Mouse (Mus musculus): ENCODE measurements at regions not wholly inside any gene's neighbourhood (a gene's known extent, or its start where the extent isn't known, plus 50 kb on each side); places are given as distances from the start of the nearest gene placed in this dataset.

DNA sequence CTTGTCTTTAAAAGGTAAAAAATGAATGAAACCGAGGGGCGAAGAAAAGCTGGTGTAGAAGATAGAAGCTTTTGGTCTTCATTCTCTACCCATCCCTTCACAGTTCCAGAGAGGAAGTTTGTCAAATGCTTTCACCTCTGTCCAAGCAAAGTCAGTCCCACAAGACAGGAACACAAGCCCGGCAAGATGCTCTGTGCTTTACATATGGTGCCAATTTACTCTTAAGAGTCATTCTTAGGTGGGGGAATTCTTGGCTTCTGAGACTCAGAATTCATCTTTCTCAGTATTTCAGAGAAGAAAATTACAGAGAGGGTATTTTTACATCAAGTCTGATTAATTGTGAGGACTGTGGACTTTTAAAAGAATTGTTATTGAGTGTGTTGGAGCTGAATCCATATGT lies 511.4 kb downstream of the Adra2a start:
- Histone ChIP-seq H3K36me3 (no peaks in the 10 kb centered on the region), H3K27me3 (replicated peaks) (no peaks in the 10 kb centered on the region), H3K4me2 (no peak overlapping the region), H3K4me3 (replicated peaks) (no peak overlapping the region), H3K9ac (replicated peaks) (no peak overlapping the region), H3K9me3 (replicated peaks) (no peaks in the 10 kb centered on the region), H3K27ac (replicated peaks) (no peak overlapping the region), H3K4me1 (no peaks in the 10 kb centered on the region)
- ATAC-seq (ENCODE audit: low FRiP score) = no peak
- WGBS = 93% methylated on average over 3 of the region's 3 CpGs

DNA sequence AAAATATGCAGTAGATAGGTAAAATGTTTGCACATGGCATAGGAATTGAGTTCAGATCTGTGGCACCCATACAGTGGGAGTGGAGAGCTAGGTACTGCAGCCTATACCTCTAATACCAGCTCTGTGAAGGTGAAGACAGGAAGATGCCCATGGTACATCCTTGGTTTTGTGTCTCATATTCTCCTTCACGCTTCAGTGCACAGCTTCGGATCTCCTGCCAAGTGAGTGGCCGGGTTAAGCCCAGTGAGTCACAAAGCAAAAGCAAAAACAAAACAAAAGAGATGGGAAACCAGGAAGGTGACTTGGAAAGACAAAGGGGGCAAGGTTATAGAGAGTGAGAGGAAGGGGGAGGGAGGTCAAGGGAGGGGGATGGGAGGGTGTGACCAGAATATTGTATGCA lies 514.0 kb downstream of the Adra2a start:
- H3K4me3 ChIP-seq (replicated peaks) = no peak overlapping the region
- H3K9ac ChIP-seq (replicated peaks) = no peak overlapping the region
- WGBS = 75% methylated on average over 3 of the region's 3 CpGs
- no peak overlapping the region for H3K4me2 ChIP-seq
- H3K27me3 ChIP-seq (replicated peaks) = no peaks in the 10 kb centered on the region
- H3K36me3 ChIP-seq = no peaks in the 10 kb centered on the region
- no peak overlapping the region for H3K27ac ChIP-seq (replicated peaks)
- ATAC-seq (ENCODE audit: low FRiP score) = no peak
- H3K4me1 ChIP-seq = no peaks in the 10 kb centered on the region
- H3K9me3 ChIP-seq (replicated peaks) = no peaks in the 10 kb centered on the region

DNA sequence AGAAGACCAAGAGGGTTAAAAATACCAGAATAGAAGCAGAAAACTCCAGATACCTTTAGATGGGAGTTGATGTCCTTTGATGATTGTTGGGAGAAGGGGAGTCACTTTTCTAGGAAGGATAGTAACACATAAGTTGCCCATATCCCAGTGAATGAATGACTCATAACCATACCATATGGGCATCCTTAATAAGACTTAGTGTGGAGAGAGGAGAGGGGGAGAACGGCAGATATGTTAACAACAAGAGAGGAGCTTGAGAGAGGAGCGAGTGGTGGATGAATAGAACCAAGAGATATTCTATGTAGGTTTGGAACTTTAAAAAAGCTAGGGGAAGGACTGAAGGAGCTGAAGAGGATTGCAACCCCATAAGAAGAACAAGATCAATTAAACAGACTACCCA lies 539.6 kb downstream of the Adra2a start:
- no peak overlapping the region for H3K9ac ChIP-seq (replicated peaks)
- 91% methylated on average over 2 of the region's 2 CpGs for WGBS
- no peak for ATAC-seq (ENCODE audit: low FRiP score)
- H3K4me1 ChIP-seq = no peaks in the 10 kb centered on the region
- H3K27me3 ChIP-seq (replicated peaks) = no peaks in the 10 kb centered on the region
- no peak overlapping the region for H3K27ac ChIP-seq (replicated peaks)
- H3K9me3 ChIP-seq (replicated peaks) = no peaks in the 10 kb centered on the region
- no peak overlapping the region for H3K4me3 ChIP-seq (replicated peaks)
- H3K4me2 ChIP-seq = no peak overlapping the region
- H3K36me3 ChIP-seq = no peaks in the 10 kb centered on the region

DNA sequence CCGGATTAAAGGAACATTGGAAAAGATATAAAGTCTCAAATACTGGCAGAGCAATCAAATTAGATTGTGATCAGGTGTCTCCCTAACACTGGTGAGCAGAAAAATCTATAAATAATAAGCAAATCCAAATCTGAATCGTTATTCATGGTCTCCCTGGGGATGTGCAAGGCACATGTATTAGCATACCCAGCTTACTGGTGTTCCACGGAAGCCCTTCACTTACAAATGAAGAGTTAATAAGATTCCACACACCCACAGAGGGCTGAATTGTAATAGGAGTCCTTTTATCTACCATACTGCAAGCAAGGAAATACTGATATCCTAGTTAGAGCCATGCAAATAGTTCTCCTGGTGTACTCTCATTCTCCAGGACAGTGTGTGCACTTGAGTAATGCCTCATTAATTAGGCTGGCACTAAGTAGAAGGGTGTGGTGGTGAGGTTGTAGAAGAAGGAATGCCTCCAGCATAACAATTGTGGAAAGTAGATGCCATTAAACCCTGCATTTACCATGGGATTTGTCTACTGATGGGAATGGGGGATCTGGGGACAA lies 540.8 kb downstream of the Adra2a start:
- no peak for ATAC-seq (ENCODE audit: low FRiP score)
- WGBS = 29% methylated on average over 3 of the region's 3 CpGs

DNA sequence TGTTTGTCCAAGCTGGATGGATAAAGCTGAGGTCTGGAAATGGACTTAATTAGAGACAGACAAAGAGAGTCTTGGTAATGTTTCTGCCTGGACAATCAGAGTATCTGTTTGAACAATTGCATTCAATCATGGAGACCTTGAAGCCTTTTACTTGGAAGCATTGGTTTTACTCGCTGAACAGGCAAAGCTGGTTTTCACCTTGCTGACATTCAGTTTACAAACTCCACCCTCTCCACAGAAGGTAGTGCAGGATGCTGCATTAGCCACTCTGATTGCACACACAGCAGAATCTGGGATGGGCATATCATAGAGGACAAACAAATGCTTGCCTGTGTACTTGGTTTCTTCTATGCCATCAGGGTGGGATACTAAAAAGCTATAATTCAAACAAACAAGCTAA lies 541.4 kb downstream of the Adra2a start:
- 75% methylated on average over 1 of the region's 1 CpGs for WGBS
- no peaks in the 10 kb centered on the region for H3K9me3 ChIP-seq (replicated peaks)
- H3K27me3 ChIP-seq (replicated peaks) = no peaks in the 10 kb centered on the region
- no peak overlapping the region for H3K27ac ChIP-seq (replicated peaks)
- no peaks in the 10 kb centered on the region for H3K4me1 ChIP-seq
- no peak overlapping the region for H3K4me3 ChIP-seq (replicated peaks)
- no peaks in the 10 kb centered on the region for H3K36me3 ChIP-seq
- H3K9ac ChIP-seq (replicated peaks) = no peak overlapping the region
- ATAC-seq (ENCODE audit: low FRiP score) = no peak
- no peak overlapping the region for H3K4me2 ChIP-seq

More for the DNA sequence above, 540.8 kb downstream of the Adra2a start:
- Histone ChIP-seq H3K9me3 (replicated peaks) (no peaks in the 10 kb centered on the region), H3K4me3 (replicated peaks) (no peak overlapping the region), H3K4me1 (no peaks in the 10 kb centered on the region), H3K27ac (replicated peaks) (no peak overlapping the region), H3K9ac (replicated peaks) (no peak overlapping the region), H3K4me2 (no peak overlapping the region), H3K36me3 (no peaks in the 10 kb centered on the region), H3K27me3 (replicated peaks) (no peaks in the 10 kb centered on the region)

DNA sequence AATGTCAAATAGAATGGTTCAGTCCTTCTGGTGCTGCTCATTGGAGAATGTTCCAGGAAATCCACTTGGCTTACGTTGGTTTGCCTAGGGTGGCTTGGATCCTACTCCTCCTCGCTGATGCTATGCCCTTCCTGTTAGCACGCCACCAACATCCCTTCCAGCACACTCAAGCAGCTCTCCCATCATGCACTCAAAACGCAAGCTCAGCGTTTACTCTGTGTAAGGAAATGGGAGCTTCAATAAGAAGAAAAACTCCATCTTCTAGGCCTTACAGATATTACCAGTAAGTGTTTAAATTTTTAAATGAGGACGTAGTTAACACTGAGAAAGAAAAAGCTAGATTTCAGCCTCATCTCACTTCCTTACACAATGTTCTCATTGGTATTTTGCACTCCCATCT lies 523.7 kb downstream of the Gpam start:
- no peaks in the 10 kb centered on the region for H3K4me1 ChIP-seq
- WGBS = 92% methylated on average over 6 of the region's 6 CpGs
- no peaks in the 10 kb centered on the region for H3K36me3 ChIP-seq
- H3K4me3 ChIP-seq (replicated peaks) = no peak overlapping the region
- no peak overlapping the region for H3K9ac ChIP-seq (replicated peaks)
- H3K27ac ChIP-seq (replicated peaks) = no peak overlapping the region
- H3K4me2 ChIP-seq = no peak overlapping the region
- H3K9me3 ChIP-seq (replicated peaks) = no peaks in the 10 kb centered on the region
- ATAC-seq (ENCODE audit: low FRiP score) = no peak
- H3K27me3 ChIP-seq (replicated peaks) = no peaks in the 10 kb centered on the region

DNA sequence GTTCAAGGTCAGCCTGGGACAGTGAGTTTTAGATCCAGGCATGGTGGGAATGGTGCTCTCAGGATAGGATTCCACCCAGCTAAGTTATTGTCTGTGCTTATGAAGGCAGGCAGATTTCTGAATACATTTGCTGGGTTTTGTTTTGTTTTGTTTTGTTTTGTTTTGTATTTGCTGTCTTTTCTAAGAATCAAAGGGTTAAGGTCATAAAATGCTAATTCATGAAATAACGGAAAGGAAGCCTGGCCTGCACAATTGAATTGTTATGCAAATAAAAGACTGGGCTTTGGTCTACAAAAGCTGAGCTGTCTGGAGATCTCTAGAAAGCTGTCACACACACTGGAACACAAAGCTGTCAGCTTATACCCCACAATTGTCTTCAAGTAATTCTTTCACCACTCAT lies 521.7 kb downstream of the Gpam start:
- no peak overlapping the region for H3K9ac ChIP-seq (replicated peaks)
- no peaks in the 10 kb centered on the region for H3K36me3 ChIP-seq
- H3K27me3 ChIP-seq (replicated peaks) = no peaks in the 10 kb centered on the region
- no peak overlapping the region for H3K4me3 ChIP-seq (replicated peaks)
- no peak overlapping the region for H3K4me2 ChIP-seq
- WGBS = 12% methylated on average over 1 of the region's 1 CpGs
- no peaks in the 10 kb centered on the region for H3K9me3 ChIP-seq (replicated peaks)
- no peaks in the 10 kb centered on the region for H3K4me1 ChIP-seq
- ATAC-seq (ENCODE audit: low FRiP score) = no peak
- no peak overlapping the region for H3K27ac ChIP-seq (replicated peaks)

DNA sequence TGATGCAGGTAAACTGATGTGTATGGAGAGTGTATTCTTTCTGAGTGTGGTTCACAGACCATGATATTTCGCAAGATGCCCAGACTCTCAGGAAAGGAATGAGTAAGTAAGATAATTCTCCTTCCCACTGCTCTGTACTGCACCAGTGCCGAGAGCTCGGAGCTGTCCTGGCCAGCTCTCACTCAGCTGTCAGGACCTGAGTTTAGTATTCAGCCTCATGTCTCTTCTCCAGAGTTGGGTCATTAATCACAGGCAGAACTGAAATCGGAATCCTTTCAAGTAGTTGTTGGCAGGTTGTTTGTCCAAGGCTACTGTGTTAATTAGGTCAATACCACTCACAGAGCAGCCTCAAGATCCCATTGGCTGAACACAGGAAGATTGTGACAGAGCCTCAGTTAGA lies 510.1 kb downstream of the Gpam start:
- Histone ChIP-seq H3K27ac (replicated peaks) (no peak overlapping the region), H3K9me3 (replicated peaks) (no peaks in the 10 kb centered on the region), H3K36me3 (no peaks in the 10 kb centered on the region), H3K4me1 (no peaks in the 10 kb centered on the region), H3K9ac (replicated peaks) (no peak overlapping the region), H3K4me3 (replicated peaks) (no peak overlapping the region), H3K4me2 (no peak overlapping the region), H3K27me3 (replicated peaks) (no peaks in the 10 kb centered on the region)
- WGBS = 42% methylated on average over 4 of the region's 4 CpGs
- no peak for ATAC-seq (ENCODE audit: low FRiP score)

Data from neural tube, embryonic 15.5 days (tissue).